Mouse (Mus musculus) midbrain, embryonic 16.5 days (tissue): ENCODE data around the gene Flnb. TPM values are rescaled to one million over a fixed set of nuclear protein-coding genes. Genes with fewer than 3 reads are reported as not detected.

ENCODE experiments used
- ATAC-seq: fragments of 200-750 bp; cut with Nextera tagmentation; 2 replicates; pipeline ENCODE4 v1.8.0; 2017; ENCODE audit warnings: moderate TSS enrichment
- H3K27ac ChIP-seq: fragments of 300-500 bp; sonication (generic); 2 replicates; pipeline ENCODE4 v1.5.1; 2014; ENCODE audit warnings: mild to moderate bottlenecking, low read length, mixed read lengths
- H3K27me3 ChIP-seq: fragments of 300-500 bp; sonication (generic); 2 replicates; pipeline ENCODE4 v1.6.1; 2014; ENCODE audit warnings: low read depth, low read length, mixed read lengths; ENCODE audit not compliant: control insufficient read depth, insufficient read depth
- H3K36me3 ChIP-seq: fragments of 300-500 bp; sonication (generic); 2 replicates; pipeline ENCODE4 v1.6.1; 2014; ENCODE audit warnings: mild to moderate bottlenecking, low read length, moderate library complexity, mixed read lengths; ENCODE audit not compliant: control insufficient read depth, insufficient read depth
- H3K4me1 ChIP-seq: fragments of 300-500 bp; sonication (generic); 2 replicates; pipeline ENCODE4 v1.6.1; 2014; ENCODE audit warnings: mild to moderate bottlenecking, low read length, mixed read lengths; ENCODE audit not compliant: control insufficient read depth, insufficient read depth
- H3K4me2 ChIP-seq: fragments of 300-500 bp; sonication (generic); 2 replicates; pipeline ENCODE4 v1.6.1; 2014; ENCODE audit warnings: mild to moderate bottlenecking, low read length, mixed read lengths
- H3K4me3 ChIP-seq: fragments of 300-500 bp; sonication (generic); 2 replicates; pipeline ENCODE4 v1.5.1; 2014; ENCODE audit warnings: low read depth, mild to moderate bottlenecking, low read length, moderate library complexity, mixed read lengths
- H3K9ac ChIP-seq: fragments of 300-500 bp; sonication (generic); 2 replicates; pipeline ENCODE4 v1.6.1; 2014; ENCODE audit warnings: low read depth, low read length, mixed read lengths
- H3K9me3 ChIP-seq: fragments of 300-500 bp; sonication (generic); replicated peaks from 2 replicates; pipeline ENCODE4 v1.6.1; 2014; ENCODE audit warnings: mild to moderate bottlenecking, low read length, mixed read lengths; ENCODE audit not compliant: control insufficient read depth, poor library complexity, severe bottlenecking
- WGBS: fragments of 180-500 bp; shearing (Covaris S2); extraction: QIAGEN DNeasy Blood & Tissue Kit; methylation state at CpG from one replicate; pipeline ENCODE4 v1.1.7; 2014; 5-methylcytosine and 5-hydroxymethylcytosine counted together
- polyA plus RNA-seq: library from polyadenylated mRNA; unstranded; fragments of >200 nt; fragmentation: Nextera tagmentation; extraction: Ambion mirVana; gene quantifications from 2 replicates; pipeline ENCODE4 v1.2.1, GENCODE M21; 2015

The Flnb gene
- polyA plus RNA-seq, 1 experiment from 2014 or later = 7.0 TPM

DNA sequence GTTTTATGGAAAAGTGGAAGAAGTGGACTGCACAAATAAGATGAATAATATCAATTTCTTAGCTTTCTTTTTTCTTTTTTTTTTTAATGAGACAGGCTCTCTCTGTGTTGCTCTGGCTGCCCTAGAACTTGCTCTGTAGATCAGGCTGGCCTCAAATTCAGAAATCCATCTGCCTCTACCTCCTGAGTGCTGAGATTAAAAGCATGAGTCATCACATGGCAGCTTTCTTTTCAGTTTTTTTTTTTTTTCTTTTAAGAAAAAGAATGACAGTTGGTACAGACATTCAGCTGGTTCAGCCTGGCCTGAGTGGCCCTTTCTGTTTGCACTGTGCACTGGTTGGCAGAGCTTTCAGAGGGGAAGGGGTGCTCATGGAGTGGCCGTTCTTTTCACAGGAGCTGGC, 66.4 kb downstream of the Flnb start:
- H3K4me1 ChIP-seq = peaks cover 5% of the 10 kb centered on the region; the same call in 1 of the 2 replicates

DNA sequence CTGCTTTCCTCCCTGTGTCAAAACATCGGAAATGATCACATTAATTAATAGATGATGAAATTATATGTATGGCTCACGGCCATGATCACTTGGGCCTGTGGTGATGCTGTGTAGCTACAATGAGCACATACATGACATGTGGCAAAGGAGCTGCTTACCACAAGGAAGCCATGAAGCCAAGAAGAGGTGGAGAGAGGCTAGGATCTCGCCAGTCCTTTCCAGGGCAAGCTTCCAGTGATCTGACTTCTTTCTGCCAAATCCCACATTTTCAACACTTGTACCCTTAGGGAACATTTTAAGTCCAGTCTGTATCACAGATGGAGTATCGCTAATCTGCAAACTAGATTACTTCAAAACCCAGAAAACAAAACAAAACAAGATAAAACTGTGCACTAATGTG, 67.1 kb downstream of the Flnb start:
- no peak overlapping the region for H3K27ac ChIP-seq
- H3K36me3 ChIP-seq = peaks cover 20% of the 10 kb centered on the region
- ATAC-seq = no peak
- no peaks in the 10 kb centered on the region for H3K27me3 ChIP-seq
- no peak overlapping the region for H3K4me2 ChIP-seq
- H3K9me3 ChIP-seq = no peaks in the 10 kb centered on the region
- no peak overlapping the region for H3K9ac ChIP-seq
- 93% methylated on average over 4 of the region's 4 CpGs for WGBS
- H3K4me3 ChIP-seq = no peak overlapping the region
- peaks cover 10% of the 10 kb centered on the region for H3K4me1 ChIP-seq

More for the DNA sequence above, 66.4 kb downstream of the Flnb start:
- Histone ChIP-seq H3K4me2 (no peak overlapping the region), H3K27me3 (no peaks in the 10 kb centered on the region), H3K9me3 (no peaks in the 10 kb centered on the region), H3K36me3 (peaks cover 20% of the 10 kb centered on the region), H3K4me3 (no peak overlapping the region), H3K27ac (no peak overlapping the region), H3K9ac (no peak overlapping the region)
- 69% methylated on average over 1 of the region's 1 CpGs for WGBS
- no peak for ATAC-seq

DNA sequence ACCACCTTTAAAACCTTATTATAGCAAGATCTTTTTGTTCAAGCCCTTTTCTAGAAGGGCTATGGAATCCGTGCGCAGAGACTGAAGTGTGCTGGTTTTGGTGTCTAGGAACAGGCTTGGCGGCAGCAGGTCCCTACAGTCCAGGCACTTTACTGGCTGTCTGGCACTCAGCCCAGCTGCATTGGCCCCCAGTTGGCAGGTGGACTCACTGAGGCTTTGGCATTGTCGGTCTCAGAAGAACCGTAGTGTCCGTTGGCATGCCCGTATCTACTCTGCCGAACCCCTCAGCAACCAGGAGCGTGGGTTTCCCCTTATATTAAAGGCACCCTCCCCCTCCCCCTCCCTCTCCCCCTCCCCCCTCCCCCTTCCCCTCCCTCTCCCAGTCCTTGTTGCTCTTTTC, 67.8 kb downstream of the Flnb start:
- H3K27me3 ChIP-seq = no peaks in the 10 kb centered on the region
- no peak overlapping the region for H3K9ac ChIP-seq
- H3K9me3 ChIP-seq = no peaks in the 10 kb centered on the region
- WGBS = 76% methylated on average over 9 of the region's 9 CpGs
- peak; percentile 50; the same call in 1 of the 2 replicates for ATAC-seq
- no peak overlapping the region for H3K4me3 ChIP-seq
- H3K27ac ChIP-seq = no peak overlapping the region
- H3K36me3 ChIP-seq = peaks cover 21% of the 10 kb centered on the region
- peaks cover 10% of the 10 kb centered on the region for H3K4me1 ChIP-seq
- no peak overlapping the region for H3K4me2 ChIP-seq

- no peak overlapping the region for H3K4me3 ChIP-seq
- peaks cover 25% of the 10 kb centered on the region for H3K36me3 ChIP-seq
- no peaks in the 10 kb centered on the region for H3K27me3 ChIP-seq
- no peak overlapping the region for H3K9ac ChIP-seq
- no peaks in the 10 kb centered on the region for H3K9me3 ChIP-seq
- H3K27ac ChIP-seq = no peak overlapping the region
- 76% methylated on average over 6 of the region's 6 CpGs for WGBS
- H3K4me2 ChIP-seq = no peak overlapping the region
- peaks cover 10% of the 10 kb centered on the region for H3K4me1 ChIP-seq
- ATAC-seq = no peak
Observed at GRCm38 (mm10) chr14:7886008-7886407, 68.3 kb downstream of the Flnb start.

- H3K4me2 ChIP-seq = no peak overlapping the region
- no peaks in the 10 kb centered on the region for H3K27me3 ChIP-seq
- peaks cover 10% of the 10 kb centered on the region for H3K4me1 ChIP-seq
- 43% methylated on average over 7 of the region's 7 CpGs for WGBS
- H3K27ac ChIP-seq = no peak overlapping the region
- no peaks in the 10 kb centered on the region for H3K9me3 ChIP-seq
- H3K36me3 ChIP-seq = peaks cover 26% of the 10 kb centered on the region
- no peak for ATAC-seq
- no peak overlapping the region for H3K4me3 ChIP-seq
- H3K9ac ChIP-seq = no peak overlapping the region
Observed at GRCm38 (mm10) chr14:7887171-7887570, 69.4 kb downstream of the Flnb start.

- no peaks in the 10 kb centered on the region for H3K27me3 ChIP-seq
- no peak overlapping the region for H3K9ac ChIP-seq
- ATAC-seq = no peak
- H3K27ac ChIP-seq = peak overlapping the region; percentile 83
- no peak overlapping the region for H3K4me3 ChIP-seq
- H3K9me3 ChIP-seq = no peaks in the 10 kb centered on the region
- H3K36me3 ChIP-seq = peaks cover 30% of the 10 kb centered on the region
- WGBS = 91% methylated on average over 6 of the region's 6 CpGs
- no peak overlapping the region for H3K4me2 ChIP-seq
- H3K4me1 ChIP-seq = peaks cover 10% of the 10 kb centered on the region
Observed at GRCm38 (mm10) chr14:7888294-7888693, 70.5 kb downstream of the Flnb start.

DNA sequence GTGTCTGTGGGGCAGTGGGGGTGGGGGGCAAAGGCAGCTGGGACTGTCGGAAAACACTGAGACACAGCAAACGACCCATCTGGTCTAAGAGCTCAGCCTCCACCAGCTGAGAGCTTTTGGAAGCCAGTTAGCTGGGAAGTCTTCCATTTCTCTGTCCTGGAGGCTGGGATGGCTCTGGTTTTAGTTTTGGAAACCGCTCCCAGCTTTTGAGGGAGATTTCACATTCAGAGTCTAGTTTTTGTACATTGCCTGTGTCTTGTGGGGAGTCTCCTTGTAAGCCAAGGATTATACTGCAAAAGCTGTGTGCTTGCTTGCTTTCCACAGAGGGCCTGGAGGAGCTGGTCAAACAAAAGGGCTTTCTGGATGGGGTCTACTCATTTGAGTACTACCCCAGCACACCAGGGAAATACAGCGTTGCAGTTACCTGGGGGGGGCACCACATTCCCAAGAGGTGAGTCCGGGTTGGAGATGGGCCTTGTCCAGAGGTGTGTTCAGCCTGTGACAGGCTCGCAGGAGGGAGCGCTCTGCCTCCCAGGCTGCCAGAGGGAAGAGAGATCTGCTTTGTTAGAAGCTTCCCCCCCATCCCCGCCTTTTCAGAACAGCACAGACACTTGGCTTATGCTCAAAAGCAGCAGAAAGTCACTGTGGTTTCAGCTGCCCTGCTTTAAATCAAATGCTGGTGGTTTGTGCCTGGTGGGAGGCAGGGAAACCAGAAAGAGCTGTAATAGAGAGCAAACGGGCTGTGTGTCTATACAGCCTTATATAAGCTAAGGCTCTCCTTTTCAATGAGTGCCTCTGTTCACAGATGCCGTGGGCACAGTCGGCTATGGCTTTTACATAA, 71.3 kb downstream of the Flnb start:
- Histone ChIP-seq H3K9ac (no peak overlapping the region; the same call in 1 of the 2 replicates), H3K36me3 (peaks cover 33% of the 10 kb centered on the region), H3K4me1 (peaks cover 10% of the 10 kb centered on the region), H3K4me3 (no peak overlapping the region), H3K4me2 (no peak overlapping the region), H3K27me3 (no peaks in the 10 kb centered on the region), H3K9me3 (no peaks in the 10 kb centered on the region), H3K27ac (peak overlapping the region; percentile 83)
- 34% methylated on average over 11 of the region's 11 CpGs for WGBS
- peak; percentile 89 for ATAC-seq

- Histone ChIP-seq H3K9ac (no peak overlapping the region), H3K4me2 (no peak overlapping the region), H3K9me3 (no peaks in the 10 kb centered on the region), H3K27me3 (no peaks in the 10 kb centered on the region), H3K4me3 (no peak overlapping the region), H3K36me3 (peaks cover 29% of the 10 kb centered on the region), H3K27ac (peak overlapping the region; percentile 83), H3K4me1 (peaks cover 10% of the 10 kb centered on the region)
- ATAC-seq = 0 out of 2 replicates have a peak, but pooled peaks have one; percentile 38
- WGBS = 71% methylated on average over 9 of the region's 9 CpGs
Observed at GRCm38 (mm10) chr14:7889834-7890233, 72.1 kb downstream of the Flnb start.

- H3K4me3 ChIP-seq = no peak overlapping the region
- H3K9me3 ChIP-seq = no peaks in the 10 kb centered on the region
- H3K4me1 ChIP-seq = peaks cover 10% of the 10 kb centered on the region
- peaks cover 32% of the 10 kb centered on the region for H3K36me3 ChIP-seq
- H3K4me2 ChIP-seq = no peak overlapping the region
- no peaks in the 10 kb centered on the region for H3K27me3 ChIP-seq
- H3K9ac ChIP-seq = no peak overlapping the region
- no peak overlapping the region for H3K27ac ChIP-seq
- ATAC-seq = no peak
Observed at GRCm38 (mm10) chr14:7891401-7891800, 73.6 kb downstream of the Flnb start.
